Mouse (Mus musculus) ES-Bruce4 (cell line): ENCODE data around the gene Slc38a7. TPM values are rescaled to one million over a fixed set of nuclear protein-coding genes. Genes with fewer than 3 reads are reported as not detected.

Source experiments
- H3K27ac ChIP-seq: 2 replicates; pipeline ENCODE4 v1.5.1; 2012; ENCODE audit warnings: low read length, inconsistent platforms; ENCODE audit not compliant: insufficient read depth
- H3K27me3 ChIP-seq: 2 replicates; pipeline ENCODE4 v1.6.1; 2012; ENCODE audit warnings: mild to moderate bottlenecking, low read length, inconsistent platforms; ENCODE audit not compliant: control insufficient read depth, poor library complexity, insufficient read depth, severe bottlenecking
- H3K36me3 ChIP-seq: 2 replicates; pipeline ENCODE4 v1.6.1; 2012; ENCODE audit warnings: inconsistent platforms, mild to moderate bottlenecking, low read length, moderate library complexity; ENCODE audit not compliant: control insufficient read depth, poor library complexity, insufficient read depth, severe bottlenecking
- H3K4me1 ChIP-seq: one replicate; pipeline ENCODE4 v1.8.1; 2011; ENCODE audit warnings: low read length; ENCODE audit not compliant: control insufficient read depth, insufficient read depth
- H3K4me3 ChIP-seq: 2 replicates; pipeline ENCODE4 v1.5.1; 2011; ENCODE audit warnings: low read depth, mild to moderate bottlenecking, low read length
- H3K9ac ChIP-seq: 2 replicates; pipeline ENCODE4 v1.6.1; 2012; ENCODE audit warnings: low read depth, mild to moderate bottlenecking, inconsistent platforms; ENCODE audit not compliant: poor library complexity, severe bottlenecking
- H3K9me3 ChIP-seq: replicated peaks from 2 replicates; pipeline ENCODE4 v1.6.1; 2012; ENCODE audit warnings: mild to moderate bottlenecking, low read length, inconsistent platforms; ENCODE audit not compliant: control insufficient read depth, poor library complexity, insufficient read depth, severe bottlenecking
- CTCF ChIP-seq: IDR thresholded peaks from one replicate; pipeline ENCODE4 v1.8.1; 2011; ENCODE audit warnings: low read depth, low read length
- EP300 ChIP-seq: IDR thresholded peaks from 2 replicates; pipeline ENCODE4 v1.6.1; 2011; ENCODE audit warnings: low read depth, low read length; ENCODE audit not compliant: insufficient read depth
- POLR2A ChIP-seq: IDR thresholded peaks from one replicate; pipeline ENCODE4 v1.8.1; 2011; ENCODE audit warnings: low read length; ENCODE audit not compliant: insufficient read depth
- polyA plus RNA-seq: library from polyadenylated mRNA; stranded (reverse); fragments of >200 nt; gene quantifications from 2 replicates; pipeline ENCODE4 v1.2.4, GENCODE M21; 2011; ENCODE audit warnings: low read depth; ENCODE audit not compliant: missing spikeins, insufficient read depth, insufficient read length

Gene Slc38a7
- polyA plus RNA-seq, 1 experiment: 21.6 TPM

- H3K4me3 ChIP-seq: peak overlapping the region; percentile 99
- TF ChIP-seq POLR2A (peak; percentile 75), EP300 (0 out of 2 replicates have a peak, but pooled peaks have one; percentile 15), CTCF (no peak)
Observed at GRCm38 (mm10) chr8:95807861-95808260, 45.5 kb downstream of the Slc38a7 start.

DNA sequence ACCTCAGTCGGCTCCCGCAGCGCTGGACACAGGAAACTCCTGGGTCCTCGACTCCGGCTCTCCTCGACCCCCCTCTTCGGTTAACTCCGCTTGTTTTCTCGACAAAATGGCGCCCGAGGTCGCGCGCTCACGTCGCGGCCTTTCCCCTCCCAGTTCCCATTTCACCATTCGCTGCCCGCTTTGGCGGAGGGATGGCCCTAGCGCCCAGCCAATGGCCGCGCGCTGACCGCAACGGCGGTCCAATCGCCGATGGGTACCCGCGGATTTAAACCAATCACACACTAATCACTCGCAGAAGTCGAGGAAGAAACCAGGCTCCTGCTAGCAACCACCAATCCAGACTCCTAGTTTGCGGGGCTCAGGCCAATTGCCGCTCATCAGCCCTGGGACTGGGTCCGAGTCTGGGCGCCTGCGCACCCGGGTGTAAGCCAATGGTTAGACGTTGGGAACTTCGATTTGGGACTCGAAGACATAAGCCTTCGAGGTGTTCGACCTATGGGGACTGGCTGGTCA lies 46.0 kb downstream of the Slc38a7 start, which contains the start of gene Cnot1:
Cnot1 (minus strand) TSS at position 134 of the 513 bp plus-strand sequence.
- Histone ChIP-seq H3K9ac (peak within 1 kb of the TSS; percentile 99), H3K27me3 (no peaks in the 10 kb centered on the region), H3K4me1 (no peaks in the 10 kb centered on the region), H3K36me3 (peaks cover 19% of the 10 kb centered on the region), H3K9me3 (no peaks in the 10 kb centered on the region), H3K27ac (peak within 1 kb of the TSS; percentile 90), H3K4me3 (peak within 1 kb of the TSS; percentile 99)
- TF ChIP-seq EP300 (no peak), CTCF (no peak), POLR2A (no peak)

More at GRCm38 (mm10) chr8:95807861-95808260, 45.5 kb downstream of the Slc38a7 start:
- H3K27me3 ChIP-seq: no peaks in the 10 kb centered on the region
- peak overlapping the region; percentile 90 for H3K27ac ChIP-seq
- H3K9ac ChIP-seq: peak overlapping the region; percentile 99
- peaks cover 18% of the 10 kb centered on the region for H3K36me3 ChIP-seq
- H3K4me1 ChIP-seq: no peaks in the 10 kb centered on the region
- H3K9me3 ChIP-seq: no peaks in the 10 kb centered on the region

GRCm38 (mm10) chr8:95806461-95807191 lies 46.7 kb downstream of the Slc38a7 start:
- no peak for TF ChIP-seq CTCF
- TF ChIP-seq POLR2A: no peak
- no peak for TF ChIP-seq EP300
- no peaks in the 10 kb centered on the region for H3K27me3 ChIP-seq
- peak overlapping the region; percentile 99 for H3K9ac ChIP-seq
- peaks cover 27% of the 10 kb centered on the region for H3K36me3 ChIP-seq
- H3K9me3 ChIP-seq: no peaks in the 10 kb centered on the region
- peak overlapping the region; percentile 97 for H3K4me3 ChIP-seq
- no peaks in the 10 kb centered on the region for H3K4me1 ChIP-seq
- H3K27ac ChIP-seq: peak overlapping the region; percentile 44; the same call in 1 of the 2 replicates

DNA sequence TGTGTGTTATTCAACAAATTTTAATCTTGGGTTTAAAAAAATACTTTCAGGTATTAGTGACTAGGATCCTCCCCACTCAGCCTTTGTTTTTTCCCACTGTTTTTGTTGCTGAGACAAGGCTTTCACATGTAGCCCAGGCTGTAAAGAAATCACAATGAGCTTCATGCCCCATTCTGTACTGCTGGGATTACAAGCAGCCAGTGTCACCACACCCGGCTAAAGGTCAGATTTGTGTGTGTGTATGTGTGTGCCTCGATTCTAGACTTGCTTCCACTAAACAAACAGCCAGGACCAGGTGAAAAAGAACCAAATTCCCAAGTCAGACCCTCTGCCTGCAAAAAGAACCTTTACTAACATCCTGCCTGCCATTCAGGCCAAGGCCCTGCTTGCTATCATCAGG lies 47.9 kb downstream of the Slc38a7 start:
- Histone ChIP-seq H3K9ac (peak overlapping the region; percentile 99), H3K9me3 (no peaks in the 10 kb centered on the region), H3K27me3 (no peaks in the 10 kb centered on the region), H3K4me3 (peak overlapping the region; percentile 37), H3K4me1 (no peaks in the 10 kb centered on the region), H3K36me3 (peaks cover 36% of the 10 kb centered on the region), H3K27ac (no peak overlapping the region)
- TF ChIP-seq EP300 (no peak), POLR2A (no peak), CTCF (no peak)

GRCm38 (mm10) chr8:95802231-95802630 lies 51.1 kb downstream of the Slc38a7 start:
- no peak overlapping the region for H3K27ac ChIP-seq
- H3K4me3 ChIP-seq: no peak overlapping the region
- TF ChIP-seq POLR2A (no peak), CTCF (no peak), EP300 (no peak)
- no peaks in the 10 kb centered on the region for H3K27me3 ChIP-seq
- H3K4me1 ChIP-seq: peaks cover 3% of the 10 kb centered on the region
- H3K9me3 ChIP-seq: no peaks in the 10 kb centered on the region
- no peak overlapping the region for H3K9ac ChIP-seq
- peaks cover 56% of the 10 kb centered on the region for H3K36me3 ChIP-seq

- H3K9me3 ChIP-seq: no peaks in the 10 kb centered on the region
- H3K4me3 ChIP-seq: no peak overlapping the region
- peaks cover 56% of the 10 kb centered on the region for H3K36me3 ChIP-seq
- H3K4me1 ChIP-seq: peaks cover 3% of the 10 kb centered on the region
- no peak overlapping the region for H3K9ac ChIP-seq
- no peak overlapping the region; the same call in 1 of the 2 replicates for H3K27ac ChIP-seq
- H3K27me3 ChIP-seq: no peaks in the 10 kb centered on the region
- TF ChIP-seq POLR2A: no peak
- TF ChIP-seq CTCF: no peak
- no peak for TF ChIP-seq EP300
Observed at GRCm38 (mm10) chr8:95801476-95802064, 51.8 kb downstream of the Slc38a7 start.
